In the genomic region with DNA sequence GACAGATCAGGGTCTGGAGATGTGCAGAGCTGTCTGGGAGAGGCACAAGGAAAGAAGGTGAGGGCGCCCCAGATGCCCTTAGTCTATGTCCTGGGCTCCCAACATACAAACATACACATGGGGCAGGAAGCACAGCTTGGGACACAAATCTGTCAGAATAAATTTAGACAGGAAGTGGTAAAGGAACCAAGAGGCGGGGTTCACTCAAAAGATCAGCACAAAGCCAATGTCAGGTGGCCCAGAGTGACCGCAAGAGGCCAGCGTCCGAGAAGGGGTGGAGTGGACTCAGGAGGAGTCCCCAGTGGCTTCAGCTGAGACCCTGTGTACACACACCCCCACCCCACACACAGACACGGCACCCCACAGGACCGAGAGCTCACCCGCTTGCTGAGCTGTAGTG, we compare ENCODE assay signal across 18 mouse cellular contexts. TPM values are rescaled to one million over a fixed set of nuclear protein-coding genes. Genes with fewer than 3 reads are reported as not detected.
DNase-seq lines count a peak whose midpoint lies in the region; ATAC-seq and TF ChIP-seq lines count a peak whose summit lies in the region.
"Had no signal": no experiment of that assay in that cellular context is flagged by ENCODE, and none has a peak within 500 bp of the region (broad histone marks: within the 10 kb centered on the region; RNA-seq: fewer than 3 reads in every experiment).

No protein-coding gene starts in this region.

- no peak for TF ChIP-seq CTCF in layer of hippocampus, adult 2 months (conservative IDR thresholded peaks at IDR 0.05)

- H3K4me2 ChIP-seq in hindbrain, embryonic 15.5 days, result no peak overlapping the region
- H3K4me2 ChIP-seq in hindbrain, embryonic 11.5 days (replicated peaks; ENCODE audit: low read depth, low read length), result no peak overlapping the region
- no peak overlapping the region for H3K4me2 ChIP-seq in midbrain, embryonic 14.5 days (ENCODE audit: low read length)
- H3K4me2 ChIP-seq: limb, embryonic 12.5 days; lung, embryonic 14.5 days had no signal

- no peak for ATAC-seq in hindbrain, embryonic 15.5 days (ENCODE audit: low FRiP score, low read depth)
- no peak for ATAC-seq in hindbrain, embryonic 11.5 days (ENCODE audit: low FRiP score)
- peak; percentile 81 for ATAC-seq in granulocyte monocyte progenitor cell, adult 5-6 weeks (replicated peaks; ENCODE audit: poor library complexity, severe bottlenecking)
- ATAC-seq in midbrain, embryonic 14.5 days (ENCODE audit: low FRiP score, low TSS enrichment), result no peak

- H3K9me3 ChIP-seq in hindbrain, embryonic 15.5 days, result no peaks in the 10 kb centered on the region
- no peaks in the 10 kb centered on the region for H3K9me3 ChIP-seq in hindbrain, embryonic 11.5 days (ENCODE audit: control insufficient read depth, low read length)
- no peaks in the 10 kb centered on the region for H3K9me3 ChIP-seq in midbrain, embryonic 14.5 days (ENCODE audit: control insufficient read depth, low read length)
- H3K9me3 ChIP-seq: limb, embryonic 12.5 days had no signal

- WGBS in hindbrain, embryonic 15.5 days, result 84% methylated on average over 8 of the region's 8 CpGs
- WGBS in hindbrain, embryonic 11.5 days, result 82% methylated on average over 8 of the region's 8 CpGs
- WGBS in midbrain, embryonic 14.5 days, result 82% methylated on average over 8 of the region's 8 CpGs

- H3K4me3 ChIP-seq in hindbrain, embryonic 15.5 days, result no peak overlapping the region
- no peak overlapping the region for H3K4me3 ChIP-seq in hindbrain, embryonic 11.5 days (ENCODE audit: low read depth, low read length)
- no peak overlapping the region for H3K4me3 ChIP-seq in midbrain, embryonic 14.5 days (replicated peaks; ENCODE audit: low read depth, low read length)
- no peak overlapping the region for H3K4me3 ChIP-seq in layer of hippocampus, adult 2 months
- H3K4me3 ChIP-seq: erythroblast, embryonic 14.5 days; heart, adult 2 months; limb, embryonic 12.5 days had no signal

- no peaks in the 10 kb centered on the region for H3K27me3 ChIP-seq in hindbrain, embryonic 15.5 days
- H3K27me3 ChIP-seq in hindbrain, embryonic 11.5 days (ENCODE audit: control insufficient read depth, insufficient read depth, low read length), result no peaks in the 10 kb centered on the region
- H3K27me3 ChIP-seq in midbrain, embryonic 14.5 days (ENCODE audit: control insufficient read depth, insufficient read depth, low read length), result no peaks in the 10 kb centered on the region

- H3K4me1 ChIP-seq in hindbrain, embryonic 15.5 days (replicated peaks), result peaks cover 76% of the 10 kb centered on the region
- H3K4me1 ChIP-seq in hindbrain, embryonic 11.5 days (replicated peaks; ENCODE audit: control insufficient read depth, insufficient read depth, low read length), result peaks cover 31% of the 10 kb centered on the region
- H3K4me1 ChIP-seq in midbrain, embryonic 14.5 days (ENCODE audit: control insufficient read depth, insufficient read depth, low read length), result peaks cover 62% of the 10 kb centered on the region

- no peak overlapping the region for H3K9ac ChIP-seq in hindbrain, embryonic 15.5 days
- no peak overlapping the region for H3K9ac ChIP-seq in hindbrain, embryonic 11.5 days (ENCODE audit: low read depth, low read length)
- no peak overlapping the region for H3K9ac ChIP-seq in midbrain, embryonic 14.5 days (replicated peaks; ENCODE audit: low read length)
- H3K9ac ChIP-seq: limb, embryonic 12.5 days; lung, embryonic 14.5 days had no signal

- no peak for DNase-seq in hindbrain, embryonic 11.5 days (ENCODE audit: low spot score)
- DNase-seq in CD4-positive helper T cell, adult 2 months (ENCODE audit: low read depth, low spot score), result peak; percentile 57
- no peak for DNase-seq in midbrain, embryonic 14.5 days
- no peak for DNase-seq in layer of hippocampus, adult 2 months (ENCODE audit: low spot score in 2 of 2)
- DNase-seq in layer of hippocampus, adult 9-11 months, result no peak
- DNase-seq in right cerebral cortex, postnatal 14 days, result no peak
- DNase-seq: adrenal gland, adult 2 months; cerebellum, adult 8-10 months; heart, adult 2 months; lung, embryonic 14.5 days; right cerebral cortex, postnatal 4 days; thymus, postnatal 14 days had no signal

- peak overlapping the region; percentile 26; the same call in 1 of the 2 replicates for H3K27ac ChIP-seq in hindbrain, embryonic 15.5 days (replicated peaks)
- H3K27ac ChIP-seq in hindbrain, embryonic 11.5 days (ENCODE audit: low read depth, low read length), result no peak overlapping the region
- peak overlapping the region; percentile 82 for H3K27ac ChIP-seq in midbrain, embryonic 14.5 days (replicated peaks; ENCODE audit: low read depth, low read length)
- no peak overlapping the region for H3K27ac ChIP-seq in layer of hippocampus, adult 2 months
- H3K27ac ChIP-seq: heart, adult 2 months; kidney, postnatal 0 days; limb, embryonic 12.5 days had no signal

- H3K36me3 ChIP-seq in hindbrain, embryonic 15.5 days, result peaks cover 45% of the 10 kb centered on the region
- H3K36me3 ChIP-seq in hindbrain, embryonic 11.5 days (ENCODE audit: control insufficient read depth, insufficient read depth, low read length), result peaks cover 10% of the 10 kb centered on the region; the same call in 1 of the 2 replicates
- peaks cover 65% of the 10 kb centered on the region for H3K36me3 ChIP-seq in midbrain, embryonic 14.5 days (ENCODE audit: control insufficient read depth, insufficient read depth, low read length)

RNA-seq across cellular contexts. Expression of a gene that starts 32.1 kb away (rescaled TPM):
- 1.4 and 1.5 TPM in 2 replicates for polyA plus RNA-seq in hindbrain, embryonic 15.5 days (2015; fragmentation: Nextera tagmentation; extraction: Ambion mirVana)
- 1.4 and 1.9 TPM in 2 replicates for polyA plus RNA-seq in hindbrain, embryonic 11.5 days (2014; fragmentation: Nextera tagmentation; extraction: Ambion mirVana)
- not detected in 2 replicates for total RNA-seq in granulocyte monocyte progenitor cell, adult 5-6 weeks (2014; fragmentation: Nextera tagmentation)
- total RNA-seq in granulocyte monocyte progenitor cell, adult 5-6 weeks (2017), result 0.30 TPM in 1 of 2 replicates, not detected in the other
- 0.93 and 1.2 TPM in 2 replicates for polyA plus RNA-seq in midbrain, embryonic 14.5 days (2014; fragmentation: Nextera tagmentation; extraction: Ambion mirVana)
- total RNA-seq in layer of hippocampus, adult 2 months (2021), result 1 to 10 TPM; 1.0 to 1.5 TPM
- total RNA-seq: CH12.LX had no signal
- polyA plus RNA-seq: erythroblast, embryonic 14.5 days had no signal

RNA-seq across cellular contexts. Expression of a gene that starts 35.4 kb away (rescaled TPM):
- polyA plus RNA-seq in hindbrain, embryonic 15.5 days (2015; fragmentation: Nextera tagmentation; extraction: Ambion mirVana), result 3.9 and 5.3 TPM in 2 replicates
- 0.59 and 0.88 TPM in 2 replicates for polyA plus RNA-seq in hindbrain, embryonic 11.5 days (2014; fragmentation: Nextera tagmentation; extraction: Ambion mirVana)
- not detected in 2 replicates for total RNA-seq in granulocyte monocyte progenitor cell, adult 5-6 weeks (2014; fragmentation: Nextera tagmentation)
- total RNA-seq in granulocyte monocyte progenitor cell, adult 5-6 weeks (2017), result not detected in 2 replicates
- 1.9 and 3.8 TPM in 2 replicates for polyA plus RNA-seq in midbrain, embryonic 14.5 days (2014; fragmentation: Nextera tagmentation; extraction: Ambion mirVana)
- total RNA-seq in layer of hippocampus, adult 2 months (2021), result 1 to 10 TPM; 6.4 to 7.8 TPM
- total RNA-seq: CH12.LX had no signal
- polyA plus RNA-seq: erythroblast, embryonic 14.5 days had no signal

RNA-seq across cellular contexts. Expression of a gene that starts 56.3 kb away (rescaled TPM):
- 28.5 and 31.8 TPM in 2 replicates for polyA plus RNA-seq in hindbrain, embryonic 15.5 days (2015; fragmentation: Nextera tagmentation; extraction: Ambion mirVana)
- 27.0 and 32.3 TPM in 2 replicates for polyA plus RNA-seq in hindbrain, embryonic 11.5 days (2014; fragmentation: Nextera tagmentation; extraction: Ambion mirVana)
- total RNA-seq in granulocyte monocyte progenitor cell, adult 5-6 weeks (2014; fragmentation: Nextera tagmentation), result 28.7 and 43.9 TPM in 2 replicates
- 25.3 and 36.5 TPM in 2 replicates for total RNA-seq in granulocyte monocyte progenitor cell, adult 5-6 weeks (2017)
- polyA plus RNA-seq in midbrain, embryonic 14.5 days (2014; fragmentation: Nextera tagmentation; extraction: Ambion mirVana), result 24.7 and 26.4 TPM in 2 replicates
- 10 to 100 TPM; 45.3 to 45.4 TPM for total RNA-seq in layer of hippocampus, adult 2 months (2021)

Comparison
In these comparisons a context has a peak if more than half of its experiments do, and no peak if none do; other contexts are left out.
1. H3K27ac ChIP-seq: peak in hindbrain, embryonic 15.5 days (single experiment) and midbrain, embryonic 14.5 days (single experiment); none in hindbrain, embryonic 11.5 days (single experiment) and layer of hippocampus, adult 2 months (single experiment).